Mouse (Mus musculus): ENCODE measurements around the gene Elf2. TPM values are rescaled to one million over a fixed set of nuclear protein-coding genes. Genes with fewer than 3 reads are reported as not detected.

The Elf2 gene
- total and polyA plus RNA-seq, 3 experiments: 31.2 to 41.2 (median 32.2) TPM

DNA sequence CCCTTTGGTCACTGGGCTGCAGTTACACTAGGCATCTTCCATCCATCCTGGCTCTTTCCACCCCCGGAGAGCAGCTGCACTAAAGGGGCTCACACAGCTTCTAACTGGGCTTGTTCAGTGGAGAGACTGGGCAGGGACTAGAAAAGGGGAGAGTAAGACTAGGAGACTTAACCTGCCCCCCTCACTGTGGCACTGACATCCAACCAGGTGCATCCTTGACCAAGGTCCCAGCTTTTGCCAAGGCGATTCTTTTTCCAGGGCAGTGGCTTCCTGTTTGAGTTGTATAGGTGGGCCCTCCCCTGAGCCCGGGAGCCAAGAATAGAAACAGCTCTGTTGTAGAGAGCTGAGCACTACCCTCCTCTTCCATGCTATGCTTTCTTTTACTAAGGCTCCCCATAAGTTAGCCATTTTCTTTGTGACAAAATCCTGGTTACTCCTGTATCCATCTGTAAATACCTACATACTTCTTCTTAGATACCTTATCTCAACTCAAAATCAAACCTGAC lies 37.4 kb downstream of the Elf2 start:
- Histone ChIP-seq H3K4me1 (ENCODE audit: control insufficient read depth in 1 of 2, insufficient read depth in 2 of 2) (no peaks in the 10 kb centered on the region), H3K4me2 (ENCODE audit: insufficient read depth, low read depth, poor library complexity, severe bottlenecking) (no peak overlapping the region), H3K4me3 (replicated peaks in 1 of 3; ENCODE audit: low read depth in 2 of 3, low read length in 2 of 3, poor library complexity in 1 of 3) (no peak overlapping the region), H3K36me3 (replicated peaks in 1 of 2; ENCODE audit: control insufficient read depth in 1 of 2, insufficient read depth in 1 of 2, low read length in 1 of 2) (peaks cover 8 to 10% of the 10 kb centered on the region in 2 experiments), H3K79me2 (replicated peaks; ENCODE audit: control insufficient read depth, extremely low read depth, insufficient read depth, poor library complexity, severe bottlenecking) (no peaks in the 10 kb centered on the region), H3K27me3 (replicated peaks) (no peaks in the 10 kb centered on the region), H3K9ac (ENCODE audit: insufficient read depth, low read depth) (no peak overlapping the region), H3K9me3 (replicated peaks; ENCODE audit: low read length) (no peaks in the 10 kb centered on the region), H3K27ac (ENCODE audit: insufficient read depth, low read depth) (no peak overlapping the region)
- TF ChIP-seq GABPA (IDR thresholded peaks at IDR 0.05; ENCODE audit: insufficient replicate concordance, low read depth, low read length): no peak
- TF ChIP-seq RCOR1 (conservative IDR thresholded peaks at IDR 0.05; ENCODE audit: low read depth, low read length): no peak
- TF ChIP-seq MEF2A (IDR thresholded peaks at IDR 0.05; ENCODE audit: borderline replicate concordance, low read depth, low read length): no peak
- dilution Hi-C loops (cut with MboI; ENCODE audit: extremely low pct_ligation_motif_present, extremely low pct_unique_long_range_greater_than_20kb, low sequenced_read_pairs) (no loop called here), in situ Hi-C loops (cut with MboI; ENCODE audit: low pct_ligation_motif_present, low pct_unique_long_range_greater_than_20kb, low sequenced_read_pairs) (no loop called here)
- DNase-seq (ENCODE audit: extremely low read depth): no peak

DNA sequence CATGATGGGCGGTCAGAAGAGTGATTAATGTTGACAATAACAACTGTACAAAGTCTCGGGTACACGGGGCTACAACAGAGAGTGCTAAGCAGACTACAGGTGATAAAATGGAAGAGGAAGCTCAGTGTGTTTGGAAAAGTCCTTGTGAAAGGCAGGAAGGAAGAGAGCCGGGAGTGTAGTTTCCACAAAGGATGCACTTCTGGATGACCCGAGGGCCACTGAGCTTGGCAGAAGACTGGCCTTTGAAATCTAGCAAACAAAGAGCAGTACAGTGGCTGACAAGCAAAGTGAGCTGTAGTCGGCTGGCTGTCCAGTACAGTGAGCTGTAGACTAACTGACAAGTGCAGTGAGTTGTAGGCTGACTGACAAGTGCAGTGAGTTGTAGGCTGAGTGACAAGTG lies 38.9 kb downstream of the Elf2 start:
- Histone ChIP-seq H3K4me2 (ENCODE audit: insufficient read depth, low read depth, poor library complexity, severe bottlenecking) (no peak overlapping the region), H3K4me1 (ENCODE audit: control insufficient read depth in 1 of 2, insufficient read depth in 2 of 2) (no peaks in the 10 kb centered on the region), H3K9me3 (replicated peaks; ENCODE audit: low read length) (no peaks in the 10 kb centered on the region), H3K27ac (ENCODE audit: insufficient read depth, low read depth) (no peak overlapping the region), H3K4me3 (replicated peaks in 1 of 3; ENCODE audit: low read depth in 2 of 3, low read length in 2 of 3, poor library complexity in 1 of 3) (no peak overlapping the region), H3K9ac (ENCODE audit: insufficient read depth, low read depth) (no peak overlapping the region), H3K27me3 (replicated peaks) (no peaks in the 10 kb centered on the region), H3K79me2 (replicated peaks; ENCODE audit: control insufficient read depth, extremely low read depth, insufficient read depth, poor library complexity, severe bottlenecking) (no peaks in the 10 kb centered on the region), H3K36me3 (replicated peaks in 1 of 2; ENCODE audit: control insufficient read depth in 1 of 2, insufficient read depth in 1 of 2, low read length in 1 of 2) (peaks cover 8% of the 10 kb centered on the region in 2 experiments)
- dilution Hi-C loops (cut with MboI; ENCODE audit: extremely low pct_ligation_motif_present, extremely low pct_unique_long_range_greater_than_20kb, low sequenced_read_pairs) (no loop called here), in situ Hi-C loops (cut with MboI; ENCODE audit: low pct_ligation_motif_present, low pct_unique_long_range_greater_than_20kb, low sequenced_read_pairs) (no loop called here)
- no peak for DNase-seq (ENCODE audit: extremely low read depth)
- TF ChIP-seq UBTF (IDR thresholded peaks at IDR 0.05; ENCODE audit: low read depth, low read length) (no peak), MAX (IDR thresholded peaks at IDR 0.05; ENCODE audit: low read length) (no peak), ZNF384 (IDR thresholded peaks at IDR 0.05; ENCODE audit: low read depth, low read length) (no peak), GABPA (IDR thresholded peaks at IDR 0.05; ENCODE audit: insufficient replicate concordance, low read depth, low read length) (no peak), MXI1 (IDR thresholded peaks at IDR 0.05; ENCODE audit: low read depth, low read length) (no peak), POLR2A (IDR thresholded peaks at IDR 0.05; ENCODE audit: low read depth, low read length) (no peak), MYC (IDR thresholded peaks at IDR 0.05; ENCODE audit: low read depth, low read length) (no peak), ZKSCAN1 (IDR thresholded peaks at IDR 0.05; ENCODE audit: borderline replicate concordance, low read depth, low read length) (no peak), E2F4 (IDR thresholded peaks at IDR 0.05; ENCODE audit: insufficient replicate concordance, low read depth, low read length) (no peak), SMC3 (IDR thresholded peaks at IDR 0.05; ENCODE audit: low read depth, low read length) (no peak), CHD1 (IDR thresholded peaks at IDR 0.05; ENCODE audit: low read depth, low read length) (no peak), CHD2 (IDR thresholded peaks at IDR 0.05; ENCODE audit: low read length) (no peak), USF1 (IDR thresholded peaks at IDR 0.05; ENCODE audit: low read depth, low read length) (no peak), TCF12 (IDR thresholded peaks at IDR 0.05; ENCODE audit: low read depth, low read length) (no peak), MAZ (IDR thresholded peaks at IDR 0.05; ENCODE audit: low read depth, low read length) (no peak), NRF1 (IDR thresholded peaks at IDR 0.05; ENCODE audit: low read depth, low read length) (no peak), ELF1 (IDR thresholded peaks at IDR 0.05; ENCODE audit: low read depth, low read length) (no peak), JUN (IDR thresholded peaks at IDR 0.05; ENCODE audit: insufficient read depth, low read depth, low read length) (no peak), KAT2A (IDR thresholded peaks at IDR 0.05; ENCODE audit: insufficient replicate concordance, low read length) (no peak), POLR2AphosphoS2 (IDR thresholded peaks at IDR 0.05; ENCODE audit: low read depth, low read length) (no peak)
